Mouse (Mus musculus) forebrain, embryonic 10.5 days (tissue): ENCODE data around the gene Ppox. TPM values are rescaled to one million over a fixed set of nuclear protein-coding genes. Genes with fewer than 3 reads are reported as not detected.
"Not testable (repeated sequence)": the region's sequence is repeated elsewhere in the genome, so short reads cannot be mapped to it uniquely, and the experiment has no call there.

Experiments
- DNase-seq: peaks from one replicate; pipeline ENCODE4 v3.0.0-alpha.2; 2017; ENCODE audit warnings: low spot score; ENCODE audit errors: extremely low spot score
- H3K27ac ChIP-seq: fragments of 300-500 bp; sonication (generic); 2 replicates; pipeline ENCODE4 v1.5.1; 2016; ENCODE audit warnings: mild to moderate bottlenecking
- H3K27me3 ChIP-seq: fragments of 300-500 bp; sonication (generic); 2 replicates; pipeline ENCODE4 v1.6.1; 2016; ENCODE audit warnings: mild to moderate bottlenecking; ENCODE audit not compliant: poor library complexity, severe bottlenecking
- H3K36me3 ChIP-seq: fragments of 300-500 bp; sonication (generic); replicated peaks from 2 replicates; pipeline ENCODE4 v1.6.1; 2016; ENCODE audit warnings: mild to moderate bottlenecking, moderate library complexity
- H3K4me1 ChIP-seq: fragments of 300-500 bp; sonication (generic); 2 replicates; pipeline ENCODE4 v1.6.1; 2016
- H3K4me3 ChIP-seq: fragments of 300-500 bp; sonication (generic); 2 replicates; pipeline ENCODE4 v1.5.1; 2016; ENCODE audit warnings: mild to moderate bottlenecking, moderate library complexity
- H3K9me3 ChIP-seq: fragments of 300-500 bp; sonication (generic); 2 replicates; pipeline ENCODE4 v1.6.1; 2016; ENCODE audit warnings: mild to moderate bottlenecking, moderate library complexity
- WGBS: fragments of 180-500 bp; shearing (Covaris S2); methylation state at CpG from one replicate; pipeline ENCODE4 v1.1.7; 2016; 5-methylcytosine and 5-hydroxymethylcytosine counted together
- polyA plus RNA-seq: library from polyadenylated mRNA; unstranded; fragments of >200 nt; fragmentation: Nextera tagmentation; extraction: Ambion mirVana; gene quantifications from 2 replicates; pipeline ENCODE4 v1.2.1, GENCODE M21; 2016

Gene Ppox
- 51.5 and 58.0 TPM in 2 replicates for polyA plus RNA-seq

- Histone ChIP-seq H3K27ac (peak within 1 kb of the TSS; percentile 85), H3K9me3 (no peaks in the 10 kb centered on the region), H3K36me3 (peaks cover 76% of the 10 kb centered on the region), H3K4me3 (peak within 1 kb of the TSS; percentile 67), H3K27me3 (no peaks in the 10 kb centered on the region), H3K4me1 (peaks cover 40% of the 10 kb centered on the region)
- under 1% methylated on average over 26 of the region's 26 CpGs for WGBS
- peak; percentile 92 for DNase-seq
Measured at GRCm38 (mm10) chr1:171280916-171281527, at the start of gene Ppox. Gene Ppox, minus strand, starts transcription at chr1:171281186.

DNA sequence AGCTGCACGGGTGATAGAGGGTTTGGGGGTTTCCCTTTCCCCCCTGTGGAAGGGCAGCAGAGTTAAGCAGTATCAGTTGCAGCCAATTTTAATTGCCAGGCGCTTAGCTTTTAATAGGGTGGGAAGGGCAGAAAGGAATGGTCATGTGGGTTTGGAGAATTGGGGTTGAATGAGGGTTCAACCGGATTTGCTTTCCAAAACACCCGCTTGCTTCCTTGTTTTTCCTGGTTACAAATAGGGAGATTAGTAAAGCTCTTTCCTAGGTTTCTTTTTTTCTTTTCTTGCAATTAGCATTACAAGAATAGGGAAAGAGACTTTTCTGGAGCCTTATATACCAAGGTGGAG, 49.2 kb upstream of the Ppox start:
- no peaks in the 10 kb centered on the region for H3K9me3 ChIP-seq
- 1% methylated on average over 4 of the region's 4 CpGs for whole genome bisulfite sequencing
- H3K27ac ChIP-seq, result peak overlapping the region; percentile 100
- H3K4me1 ChIP-seq, result peaks cover 41% of the 10 kb centered on the region
- H3K4me3 ChIP-seq, result peak overlapping the region; percentile 86
- no peak for DNase-seq
- H3K27me3 ChIP-seq, result no peaks in the 10 kb centered on the region
- peaks cover 31% of the 10 kb centered on the region for H3K36me3 ChIP-seq

DNA sequence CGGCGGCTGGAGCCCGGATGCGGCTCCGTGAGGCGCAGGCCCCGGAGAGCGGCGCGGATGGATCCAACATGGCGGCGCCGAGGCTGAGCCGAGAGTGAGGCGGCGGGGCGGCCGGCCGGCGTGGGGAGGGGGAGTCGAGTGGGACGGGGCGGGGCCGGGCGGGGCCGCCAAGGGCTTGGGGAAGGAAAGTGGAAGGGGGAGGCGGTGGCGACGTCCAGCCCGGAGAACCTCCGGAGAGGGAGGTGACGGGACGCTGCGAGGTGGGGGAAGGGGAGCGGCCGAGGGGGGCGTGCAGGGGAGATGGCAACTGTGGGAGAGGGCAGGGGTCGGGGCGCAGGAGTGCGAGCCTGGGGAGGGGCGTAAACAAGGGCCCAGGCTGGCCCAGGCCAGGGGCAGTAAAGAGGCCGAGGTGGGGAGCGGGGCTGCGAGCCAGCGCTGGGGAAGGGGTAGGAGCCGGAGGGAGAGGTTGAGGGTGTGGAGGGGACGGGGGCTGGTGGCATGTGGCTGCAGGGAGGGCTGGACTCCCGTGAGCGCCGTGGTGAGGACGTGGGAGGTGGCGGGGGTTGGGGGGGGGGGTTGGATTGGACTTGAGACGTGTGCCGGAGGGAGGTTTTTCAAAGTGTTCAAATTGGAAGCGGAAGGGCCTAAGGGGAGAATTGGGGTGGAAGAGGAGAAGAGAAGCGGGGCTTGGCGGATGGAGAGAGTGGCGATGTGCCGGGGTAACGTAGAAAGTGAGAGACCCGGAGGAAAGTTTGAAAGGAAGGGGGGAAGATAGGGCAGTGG, 48.6 kb upstream of the Ppox start:
- Histone ChIP-seq H3K27me3 (no peaks in the 10 kb centered on the region), H3K4me3 (peak overlapping the region; percentile 86), H3K4me1 (peaks cover 41% of the 10 kb centered on the region), H3K9me3 (no peaks in the 10 kb centered on the region), H3K27ac (peak overlapping the region; percentile 100), H3K36me3 (peaks cover 28% of the 10 kb centered on the region)
- peak; percentile 93 for DNase-seq
- WGBS, result 1% methylated on average over 59 of the region's 61 CpGs

- DNase-seq, result peak; percentile 93
- peaks cover 24% of the 10 kb centered on the region; the same call in 1 of the 2 replicates for H3K36me3 ChIP-seq
- no peaks in the 10 kb centered on the region for H3K9me3 ChIP-seq
- peaks cover 41% of the 10 kb centered on the region for H3K4me1 ChIP-seq
- peak within 1 kb of the TSS; percentile 100 for H3K27ac ChIP-seq
- WGBS, result under 1% methylated on average over 48 of the region's 48 CpGs
- H3K27me3 ChIP-seq, result no peaks in the 10 kb centered on the region
- peak within 1 kb of the TSS; percentile 86 for H3K4me3 ChIP-seq
Measured at GRCm38 (mm10) chr1:171328839-171329432, 48.0 kb upstream of the Ppox start, which contains the start of gene Dedd. Gene Dedd, plus strand, starts transcription at chr1:171329145.

GRCm38 (mm10) chr1:171328244-171328643, 47.3 kb upstream of the Ppox start:
- DNase-seq, result no peak
- H3K36me3 ChIP-seq, result peaks cover 19% of the 10 kb centered on the region; the same call in 1 of the 2 replicates
- H3K27me3 ChIP-seq, result no peaks in the 10 kb centered on the region
- peak overlapping the region; percentile 86 for H3K4me3 ChIP-seq
- 50% methylated on average over 9 of the region's 9 CpGs for WGBS
- H3K4me1 ChIP-seq, result peaks cover 38% of the 10 kb centered on the region
- no peaks in the 10 kb centered on the region for H3K9me3 ChIP-seq
- H3K27ac ChIP-seq, result peak overlapping the region; percentile 100

DNA sequence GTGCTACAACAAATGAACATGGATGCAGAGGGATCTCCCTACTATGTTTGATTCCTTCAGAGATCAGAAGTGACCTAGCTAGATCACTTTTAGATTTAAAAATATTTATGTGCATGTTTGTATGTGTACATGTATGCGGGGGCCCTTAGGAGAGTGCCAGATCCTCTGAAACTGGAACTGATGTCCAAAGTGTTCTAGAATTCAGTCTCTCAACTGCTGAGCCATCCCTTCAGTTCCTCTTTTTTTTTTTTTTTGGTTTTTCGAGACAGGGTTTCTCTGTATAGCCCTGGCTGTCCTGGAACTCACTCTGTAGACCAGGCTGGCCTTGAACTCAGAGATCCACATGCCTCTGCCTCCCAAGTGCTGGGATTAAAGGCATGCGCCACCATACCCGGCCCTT, 45.6 kb upstream of the Ppox start:
- not testable (repeated sequence) for DNase-seq, H3K27me3 ChIP-seq, H3K4me3 ChIP-seq, H3K36me3 ChIP-seq, H3K9me3 ChIP-seq, H3K27ac ChIP-seq
- peaks cover 32% of the 10 kb centered on the region for H3K4me1 ChIP-seq
- 84% methylated on average over 4 of the region's 4 CpGs for WGBS

- Histone ChIP-seq H3K4me1 (peaks cover 21% of the 10 kb centered on the region), H3K36me3 (peaks cover 8% of the 10 kb centered on the region; the same call in 1 of the 2 replicates), H3K27me3 (no peaks in the 10 kb centered on the region), H3K9me3 (no peaks in the 10 kb centered on the region), H3K27ac (no peak overlapping the region), H3K4me3 (no peak overlapping the region)
- 93% methylated on average over 2 of the region's 2 CpGs for WGBS
- no peak for DNase-seq
Measured at GRCm38 (mm10) chr1:171325571-171325970, 44.6 kb upstream of the Ppox start.

GRCm38 (mm10) chr1:171322012-171322411, 41.0 kb upstream of the Ppox start:
- H3K9me3 ChIP-seq, result no peaks in the 10 kb centered on the region
- WGBS, result 75% methylated on average over 1 of the region's 1 CpGs
- DNase-seq, result no peak
- no peak overlapping the region for H3K27ac ChIP-seq
- H3K4me1 ChIP-seq, result 0 out of 2 replicates have a peak, but pooled peaks cover 5% of the 10 kb centered on the region
- H3K36me3 ChIP-seq, result peaks cover 8% of the 10 kb centered on the region; the same call in 1 of the 2 replicates
- no peaks in the 10 kb centered on the region for H3K27me3 ChIP-seq
- H3K4me3 ChIP-seq, result no peak overlapping the region

- Histone ChIP-seq H3K27me3 (no peaks in the 10 kb centered on the region), H3K36me3 (peaks cover 8% of the 10 kb centered on the region; the same call in 1 of the 2 replicates), H3K9me3 (no peaks in the 10 kb centered on the region), H3K27ac (no peak overlapping the region), H3K4me3 (no peak overlapping the region), H3K4me1 (0 out of 2 replicates have a peak, but pooled peaks cover 5% of the 10 kb centered on the region)
- no peak for DNase-seq
Measured at GRCm38 (mm10) chr1:171321415-171321814, 40.4 kb upstream of the Ppox start.

GRCm38 (mm10) chr1:171320151-171320550, 39.2 kb upstream of the Ppox start:
- no peak overlapping the region for H3K27ac ChIP-seq
- H3K36me3 ChIP-seq, result no peaks in the 10 kb centered on the region
- H3K27me3 ChIP-seq, result no peaks in the 10 kb centered on the region
- H3K4me1 ChIP-seq, result 0 out of 2 replicates have a peak, but pooled peaks cover 5% of the 10 kb centered on the region
- peak overlapping the region; percentile 31 for H3K4me3 ChIP-seq
- H3K9me3 ChIP-seq, result no peaks in the 10 kb centered on the region
- WGBS, result 16% methylated on average over 5 of the region's 5 CpGs
- DNase-seq, result no peak

DNA sequence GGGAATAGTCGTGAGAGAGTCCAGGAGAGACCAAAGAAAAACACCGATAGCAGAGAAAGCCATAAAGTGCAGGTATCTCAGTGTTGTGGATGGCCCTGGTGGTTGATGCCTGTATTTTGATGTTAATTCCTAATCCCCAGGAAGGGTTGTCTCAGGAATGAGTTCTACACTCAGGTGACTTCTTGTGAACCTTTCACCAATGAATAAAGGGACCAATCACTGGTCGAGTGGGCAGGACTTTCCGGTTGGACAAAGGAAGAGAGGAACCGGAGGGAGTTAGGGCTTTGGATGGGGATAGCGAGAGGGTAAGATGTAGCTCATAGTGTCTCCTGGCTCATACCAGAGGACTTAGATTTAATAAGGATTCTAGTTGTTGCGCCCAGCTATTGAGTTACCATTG, 38.8 kb upstream of the Ppox start:
- Histone ChIP-seq H3K4me1 (0 out of 2 replicates have a peak, but pooled peaks cover 5% of the 10 kb centered on the region), H3K9me3 (no peaks in the 10 kb centered on the region), H3K27me3 (no peaks in the 10 kb centered on the region), H3K36me3 (no peaks in the 10 kb centered on the region), H3K4me3 (peak overlapping the region; percentile 31), H3K27ac (no peak overlapping the region)
- no peak for DNase-seq
- 12% methylated on average over 7 of the region's 7 CpGs for WGBS

DNA sequence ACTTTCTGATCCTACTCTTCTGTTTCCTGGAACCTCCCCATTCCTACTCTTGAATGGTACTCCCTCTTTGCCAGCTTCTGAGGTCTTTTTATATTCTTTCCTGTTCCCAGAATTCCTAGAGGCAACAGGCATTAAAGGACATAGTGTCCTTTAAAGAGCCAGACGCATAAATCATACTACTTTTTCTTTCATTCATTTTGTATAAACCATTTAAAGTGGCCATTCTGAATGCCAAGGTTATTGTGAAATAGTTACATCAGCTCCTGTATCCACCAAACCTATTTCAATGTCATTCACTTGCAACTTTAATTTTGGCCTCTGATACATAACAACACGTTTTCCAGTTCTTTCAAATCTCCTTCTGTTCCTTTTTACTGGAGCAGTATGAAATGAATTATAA, 28.3 kb upstream of the Ppox start:
- no peak overlapping the region for H3K4me3 ChIP-seq
- WGBS, result 77% methylated on average over 2 of the region's 2 CpGs
- DNase-seq, result no peak
- 0 out of 2 replicates have a peak, but pooled peaks cover 4% of the 10 kb centered on the region for H3K27me3 ChIP-seq
- H3K4me1 ChIP-seq, result no peaks in the 10 kb centered on the region
- no peaks in the 10 kb centered on the region for H3K36me3 ChIP-seq
- H3K9me3 ChIP-seq, result no peaks in the 10 kb centered on the region
- H3K27ac ChIP-seq, result no peak overlapping the region

GRCm38 (mm10) chr1:171306157-171306556, 25.2 kb upstream of the Ppox start:
- not testable (repeated sequence) for H3K36me3 ChIP-seq, DNase-seq, H3K27ac ChIP-seq, H3K27me3 ChIP-seq, H3K4me1 ChIP-seq, H3K4me3 ChIP-seq, H3K9me3 ChIP-seq
- WGBS, result 77% methylated on average over 5 of the region's 5 CpGs
